ENCODE assay signal across 35 mouse cellular contexts in the genomic region with DNA sequence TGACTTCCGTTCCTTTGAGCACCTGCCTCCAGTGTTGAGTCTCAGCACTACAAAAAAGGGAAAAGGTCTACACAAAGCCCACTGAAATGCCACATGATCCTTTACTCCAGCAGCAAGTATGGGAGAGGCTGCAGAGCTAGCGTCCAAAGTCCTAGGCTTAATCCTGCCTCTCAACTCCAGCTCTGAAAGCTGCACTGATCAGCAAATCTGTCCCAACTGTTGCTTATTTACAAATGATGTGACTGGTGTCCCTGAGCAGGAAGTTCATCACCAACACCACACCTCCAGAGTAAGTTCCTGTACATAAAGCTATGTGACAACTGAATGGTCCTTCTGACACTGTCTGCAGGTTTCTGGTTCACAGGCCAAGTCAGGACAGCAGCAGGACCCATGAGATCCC. TPM values are rescaled to one million over a fixed set of nuclear protein-coding genes. Genes with fewer than 3 reads are reported as not detected.
DNase-seq lines count a peak whose midpoint lies in the region; ATAC-seq and TF ChIP-seq lines count a peak whose summit lies in the region.
"Had no signal": no experiment of that assay in that cellular context is flagged by ENCODE, and none has a peak within 500 bp of the region (broad histone marks: within the 10 kb centered on the region; RNA-seq: fewer than 3 reads in every experiment).

No protein-coding gene starts in this region.

- no peak for TF ChIP-seq POLR2A in small intestine, adult 2 months (IDR thresholded peaks at IDR 0.05; ENCODE audit: low read depth, low read length)

- no peaks in the 10 kb centered on the region for H3K9me3 ChIP-seq in liver, embryonic 13.5 days (replicated peaks)
- no peaks in the 10 kb centered on the region for H3K9me3 ChIP-seq in liver, embryonic 12.5 days (replicated peaks)
- H3K9me3 ChIP-seq in kidney, postnatal 0 days (replicated peaks; ENCODE audit: low read length), result no peaks in the 10 kb centered on the region
- H3K9me3 ChIP-seq: embryonic facial prominence, embryonic 12.5 days; forebrain, embryonic 10.5 days; heart, embryonic 13.5 days; hindbrain, embryonic 10.5 days; liver, embryonic 15.5 days; midbrain, embryonic 13.5 days; neural tube, embryonic 13.5 days had no signal

- intact Hi-C loops in heart, postnatal 14 days (cut with DNase I), result no loop called here

- H3K36me3 ChIP-seq in liver, embryonic 13.5 days, result peaks cover 75% of the 10 kb centered on the region
- peaks cover 82% of the 10 kb centered on the region for H3K36me3 ChIP-seq in liver, embryonic 12.5 days
- peaks cover 30% of the 10 kb centered on the region for H3K36me3 ChIP-seq in kidney, postnatal 0 days (ENCODE audit: insufficient read depth, low read length)
- peaks cover 23% of the 10 kb centered on the region for H3K36me3 ChIP-seq in small intestine, adult 2 months (ENCODE audit: control insufficient read depth, insufficient read depth, low read length)

- H3K27ac ChIP-seq in liver, embryonic 13.5 days, result no peak overlapping the region
- H3K27ac ChIP-seq in liver, embryonic 12.5 days, result no peak overlapping the region
- H3K27ac ChIP-seq in kidney, postnatal 0 days, result peak overlapping the region; percentile 31
- H3K27ac ChIP-seq in small intestine, adult 2 months (ENCODE audit: insufficient read depth, low read depth, low read length), result peak overlapping the region; percentile 70
- H3K27ac ChIP-seq: embryonic facial prominence, embryonic 12.5 days; forebrain, embryonic 10.5 days; heart, embryonic 13.5 days; hindbrain, embryonic 10.5 days; layer of hippocampus, adult 2 months; left cerebral cortex, adult 2 months; liver, embryonic 15.5 days; macrophage; midbrain, embryonic 13.5 days; neural tube, embryonic 13.5 days had no signal

- TF ChIP-seq CTCF in kidney, postnatal 0 days (IDR thresholded peaks at IDR 0.05; ENCODE audit: low read depth), result no peak
- no peak for TF ChIP-seq CTCF in small intestine, adult 2 months (IDR thresholded peaks at IDR 0.05; ENCODE audit: extremely low read depth, insufficient read length, insufficient replicate concordance, low read depth, low read length)

- peaks cover 12% of the 10 kb centered on the region for H3K4me1 ChIP-seq in liver, embryonic 13.5 days (replicated peaks)
- peaks cover 2% of the 10 kb centered on the region for H3K4me1 ChIP-seq in liver, embryonic 12.5 days
- H3K4me1 ChIP-seq in kidney, postnatal 0 days (replicated peaks; ENCODE audit: insufficient read depth, low read length), result no peaks in the 10 kb centered on the region
- H3K4me1 ChIP-seq in small intestine, adult 2 months (ENCODE audit: control insufficient read depth, insufficient read depth, insufficient read length, low read length), result no peaks in the 10 kb centered on the region
- H3K4me1 ChIP-seq: embryonic facial prominence, embryonic 12.5 days; forebrain, embryonic 10.5 days; heart, embryonic 13.5 days; hindbrain, embryonic 10.5 days; midbrain, embryonic 13.5 days; neural tube, embryonic 13.5 days had no signal

- H3K9ac ChIP-seq in liver, embryonic 13.5 days, result no peak overlapping the region
- H3K9ac ChIP-seq in liver, embryonic 12.5 days, result no peak overlapping the region
- H3K9ac ChIP-seq in kidney, postnatal 0 days (ENCODE audit: low read depth, low read length), result no peak overlapping the region
- H3K9ac ChIP-seq: embryonic facial prominence, embryonic 12.5 days; heart, embryonic 13.5 days; liver, embryonic 15.5 days; midbrain, embryonic 13.5 days; neural tube, embryonic 13.5 days had no signal

- WGBS in liver, embryonic 13.5 days (ENCODE audit: insufficient replicate concordance), result 71% methylated on average over 2 of the region's 2 CpGs
- WGBS in liver, embryonic 12.5 days (ENCODE audit: insufficient replicate concordance), result 80% methylated on average over 2 of the region's 2 CpGs
- 79% methylated on average over 2 of the region's 2 CpGs for WGBS in kidney, postnatal 0 days
- WGBS in small intestine, adult 2 months, result 76% methylated on average over 2 of the region's 2 CpGs

- H3K27me3 ChIP-seq in liver, embryonic 13.5 days, result no peaks in the 10 kb centered on the region
- no peaks in the 10 kb centered on the region for H3K27me3 ChIP-seq in liver, embryonic 12.5 days (replicated peaks)
- H3K27me3 ChIP-seq in kidney, postnatal 0 days (ENCODE audit: insufficient read depth, low read length), result no peaks in the 10 kb centered on the region
- no peaks in the 10 kb centered on the region for H3K27me3 ChIP-seq in small intestine, adult 2 months (ENCODE audit: control insufficient read depth, insufficient read depth, low read length)
- H3K27me3 ChIP-seq: embryonic facial prominence, embryonic 12.5 days; heart, embryonic 13.5 days; liver, embryonic 15.5 days; midbrain, embryonic 13.5 days; neural tube, embryonic 13.5 days; Patski had no signal

- H3K4me3 ChIP-seq in liver, embryonic 13.5 days (replicated peaks), result no peak overlapping the region
- no peak overlapping the region for H3K4me3 ChIP-seq in liver, embryonic 12.5 days
- H3K4me3 ChIP-seq in kidney, postnatal 0 days (replicated peaks; ENCODE audit: low read depth, low read length), result no peak overlapping the region
- no peak overlapping the region for H3K4me3 ChIP-seq in small intestine, adult 2 months (ENCODE audit: low read depth, low read length)
- H3K4me3 ChIP-seq: embryonic facial prominence, embryonic 12.5 days; forebrain, embryonic 10.5 days; heart, embryonic 13.5 days; hindbrain, embryonic 10.5 days; layer of hippocampus, adult 2 months; left cerebral cortex, adult 2 months; liver, embryonic 15.5 days; midbrain, embryonic 13.5 days; neural tube, embryonic 13.5 days had no signal

- ATAC-seq in liver, embryonic 13.5 days (ENCODE audit: low read depth), result peak; percentile 22; the same call in 1 of the 2 replicates
- ATAC-seq in liver, embryonic 12.5 days, result no peak
- 0 out of 2 replicates have a peak, but pooled peaks have one; percentile 44 for ATAC-seq in kidney, postnatal 0 days (replicated peaks; ENCODE audit: low FRiP score, low read depth)
- ATAC-seq: forebrain, embryonic 16.5 days; hindbrain, embryonic 16.5 days; midbrain, embryonic 13.5 days; Patski had no signal

- DNase-seq in heart, adult 11 months, result peak; percentile 57
- no peak for DNase-seq in heart, postnatal 14 days
- DNase-seq in liver, embryonic 13.5 days, result no peak
- no peak for DNase-seq in kidney, postnatal 0 days (ENCODE audit: low spot score)
- DNase-seq in ovary, postnatal 36 days (ENCODE audit: low spot score), result no peak
- DNase-seq in lung, adult 18-20 months, result no peak
- DNase-seq: adrenal gland, postnatal 14 days; cerebellum, adult 11 months; cerebellum, adult 9-10 months; embryo, embryonic 11 days; heart, postnatal 10 days; retina, postnatal 1 day; right cerebral cortex, postnatal 14 days; thymus, postnatal 14 days had no signal

- H3K4me2 ChIP-seq in liver, embryonic 13.5 days, result no peak overlapping the region
- H3K4me2 ChIP-seq in liver, embryonic 12.5 days, result no peak overlapping the region
- H3K4me2 ChIP-seq in kidney, postnatal 0 days (ENCODE audit: low read length), result no peak overlapping the region
- H3K4me2 ChIP-seq: embryonic facial prominence, embryonic 12.5 days; heart, embryonic 13.5 days; liver, embryonic 15.5 days; midbrain, embryonic 13.5 days; neural tube, embryonic 13.5 days had no signal

RNA-seq across cellular contexts. Expression of a gene that starts 7.6 kb away (rescaled TPM):
- 10 to 100 TPM; 12.9 to 15.1 TPM for total RNA-seq in heart, postnatal 14 days (2021)
- polyA plus RNA-seq in liver, embryonic 13.5 days (2015; fragmentation: Nextera tagmentation; extraction: Ambion mirVana), result 24.0 and 24.2 TPM in 2 replicates
- polyA plus RNA-seq in liver, embryonic 12.5 days (2016; fragmentation: Nextera tagmentation; extraction: Ambion mirVana), result 26.5 and 31.5 TPM in 2 replicates
- polyA plus RNA-seq in kidney, postnatal 0 days (2015; fragmentation: Nextera tagmentation; extraction: Ambion mirVana), result 28.0 and 29.2 TPM in 2 replicates
- 4.3 and 6.2 TPM in 2 replicates for polyA plus RNA-seq in small intestine, adult 2 months (2012; rRNA removed)

RNA-seq across cellular contexts. Expression of a gene that starts 7.7 kb away (rescaled TPM):
- total RNA-seq in heart, postnatal 14 days (2021), result 10 to 100 TPM; 24.3 to 24.9 TPM
- polyA plus RNA-seq in liver, embryonic 13.5 days (2015; fragmentation: Nextera tagmentation; extraction: Ambion mirVana), result 12.2 and 14.3 TPM in 2 replicates
- 17.3 and 18.2 TPM in 2 replicates for polyA plus RNA-seq in liver, embryonic 12.5 days (2016; fragmentation: Nextera tagmentation; extraction: Ambion mirVana)
- 34.5 and 39.6 TPM in 2 replicates for polyA plus RNA-seq in kidney, postnatal 0 days (2015; fragmentation: Nextera tagmentation; extraction: Ambion mirVana)
- 12.6 and 38.8 TPM in 2 replicates for polyA plus RNA-seq in small intestine, adult 2 months (2012; rRNA removed)

RNA-seq across cellular contexts. Expression of a gene that starts 49.9 kb away (rescaled TPM):
- 10 to 100 TPM; 10.4 to 10.9 TPM for total RNA-seq in heart, postnatal 14 days (2021)
- 4.6 and 5.5 TPM in 2 replicates for polyA plus RNA-seq in liver, embryonic 13.5 days (2015; fragmentation: Nextera tagmentation; extraction: Ambion mirVana)
- polyA plus RNA-seq in liver, embryonic 12.5 days (2016; fragmentation: Nextera tagmentation; extraction: Ambion mirVana), result 7.7 and 8.3 TPM in 2 replicates
- polyA plus RNA-seq in kidney, postnatal 0 days (2015; fragmentation: Nextera tagmentation; extraction: Ambion mirVana), result 29.2 and 29.4 TPM in 2 replicates
- polyA plus RNA-seq in small intestine, adult 2 months (2012; rRNA removed), result 1.7 and 4.2 TPM in 2 replicates

RNA-seq across cellular contexts. Expression of a gene that starts 50.0 kb away (rescaled TPM):
- total RNA-seq in heart, postnatal 14 days (2021), result 10 to 100 TPM; 47.8 to 58.0 TPM
- polyA plus RNA-seq in liver, embryonic 13.5 days (2015; fragmentation: Nextera tagmentation; extraction: Ambion mirVana), result 173 and 175 TPM in 2 replicates
- polyA plus RNA-seq in liver, embryonic 12.5 days (2016; fragmentation: Nextera tagmentation; extraction: Ambion mirVana), result 179 and 189 TPM in 2 replicates
- polyA plus RNA-seq in kidney, postnatal 0 days (2015; fragmentation: Nextera tagmentation; extraction: Ambion mirVana), result 215 and 222 TPM in 2 replicates
- 7.7 and 12.5 TPM in 2 replicates for polyA plus RNA-seq in small intestine, adult 2 months (2012; rRNA removed)

RNA-seq across cellular contexts. Expression of a gene that starts 54.6 kb away (rescaled TPM):
- under 1 TPM in 1 of 2 experiments, not detected in 1; 0.07 TPM for total RNA-seq in heart, postnatal 14 days (2021)
- not detected in 2 replicates for polyA plus RNA-seq in liver, embryonic 13.5 days (2015; fragmentation: Nextera tagmentation; extraction: Ambion mirVana)
- polyA plus RNA-seq in liver, embryonic 12.5 days (2016; fragmentation: Nextera tagmentation; extraction: Ambion mirVana), result 0.04 TPM in 1 of 2 replicates, not detected in the other
- polyA plus RNA-seq in kidney, postnatal 0 days (2015; fragmentation: Nextera tagmentation; extraction: Ambion mirVana), result 0.04 and 0.13 TPM in 2 replicates
- not detected in 2 replicates for polyA plus RNA-seq in small intestine, adult 2 months (2012; rRNA removed)
- total RNA-seq: adrenal gland, postnatal 14 days; gastrocnemius, adult 8-10 months; gastrocnemius, postnatal 4 days; heart, adult 8-10 months; megakaryocyte-erythroid progenitor cell, adult 5-6 weeks; MEL had no signal
- polyA plus RNA-seq: intestine, embryonic 14.5 days; liver, embryonic 15.5 days; macrophage had no signal

Comparison
In these comparisons a context has a peak if more than half of its experiments do, and no peak if none do; other contexts are left out.
1. H3K27ac ChIP-seq: peak in kidney, postnatal 0 days (single experiment) and small intestine, adult 2 months (single experiment); none in liver, embryonic 13.5 days (single experiment) and liver, embryonic 12.5 days (single experiment).